Mouse (Mus musculus) frontal cortex, postnatal 36 days (tissue): ENCODE measurements around the gene Adamts9.
A peak's percentile ranks its signal among the peaks of the same experiment; 100 is the strongest.

ENCODE experiments used
- DNase-seq, 2 experiments: peaks; one replicate each; pipeline ENCODE4 v3.0.0; 2022; ENCODE audit warnings: low spot score in 2 of 2

The Adamts9 gene

DNA sequence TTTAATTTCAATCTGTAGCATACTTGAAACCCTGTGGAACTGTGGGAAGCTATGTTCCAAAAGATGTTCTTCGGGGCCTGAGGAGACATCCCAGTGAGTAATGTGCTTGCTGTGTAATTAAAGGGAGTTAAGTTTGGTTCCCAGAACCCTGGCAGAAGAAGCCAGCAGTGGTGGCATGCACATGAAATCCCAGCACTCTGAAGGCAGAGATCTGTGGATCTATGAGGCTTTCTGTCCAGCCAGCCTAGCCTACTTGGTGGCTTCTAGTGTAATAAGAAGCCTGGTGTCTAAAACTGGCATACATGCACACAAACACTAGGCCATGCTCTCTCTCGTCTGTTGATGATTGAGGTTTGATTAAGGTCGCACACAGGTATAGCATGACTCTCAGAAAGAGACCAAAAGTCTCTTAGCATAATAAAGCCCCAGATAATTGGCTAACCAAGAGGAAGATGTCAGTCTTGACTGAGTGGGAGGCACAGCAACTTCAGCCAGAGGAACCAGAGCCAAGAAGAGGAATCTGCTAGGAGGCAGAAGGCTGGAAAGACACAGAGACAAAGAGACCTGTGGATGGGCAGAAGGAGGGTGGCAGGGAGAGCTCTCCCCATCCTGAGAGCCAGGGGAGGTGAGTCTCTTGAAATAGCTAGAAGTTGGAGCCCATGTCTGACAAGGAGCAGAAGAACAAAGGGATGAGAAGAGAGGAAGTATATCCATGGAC is 138.9 kb downstream of the Adamts9 start:
- no peak for DNase-seq

- no peak for DNase-seq
Observed at GRCm38 (mm10) chr6:92803213-92803612, 140.1 kb downstream of the Adamts9 start.

DNA sequence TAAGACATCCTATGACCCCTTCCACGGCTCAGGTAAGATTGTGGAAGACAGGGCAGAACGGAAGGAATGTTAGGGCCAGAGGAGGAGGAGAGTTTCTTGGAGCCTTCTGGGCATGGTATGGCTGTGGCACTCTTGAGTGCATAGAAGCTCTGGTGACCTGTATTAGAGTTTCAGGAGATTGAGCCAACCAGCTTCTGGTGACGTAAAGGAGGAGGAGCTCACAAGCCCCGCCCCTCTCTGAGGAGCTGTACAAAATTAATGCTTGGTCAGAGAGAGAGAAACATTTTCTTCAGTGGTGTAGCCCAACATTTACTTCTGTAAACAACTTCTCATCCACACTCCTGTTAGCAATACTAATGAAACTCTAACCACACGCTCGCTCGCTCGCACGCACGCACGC is 140.9 kb downstream of the Adamts9 start:
- DNase-seq: no peak

GRCm38 (mm10) chr6:92801462-92801861 is 141.8 kb downstream of the Adamts9 start:
- no peak for DNase-seq

DNA sequence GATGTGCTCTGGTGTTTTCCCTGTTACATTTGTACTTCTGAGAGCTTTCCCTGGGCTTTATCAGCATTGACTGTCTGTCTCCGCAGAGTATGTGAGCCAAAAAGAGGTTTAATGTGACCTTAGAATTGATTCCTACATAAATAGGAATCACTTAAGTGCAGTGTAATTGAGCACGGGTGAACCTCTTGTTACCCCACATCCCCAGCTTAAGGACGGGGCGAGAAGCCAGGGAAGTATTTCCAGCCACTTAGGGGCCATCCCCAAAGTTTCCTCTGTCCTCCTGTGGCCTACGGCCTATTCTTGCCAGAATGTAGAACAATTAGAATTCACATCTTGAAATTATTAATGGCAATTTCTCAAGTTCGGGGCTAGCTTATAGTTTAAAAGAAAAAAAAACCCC is 149.5 kb downstream of the Adamts9 start:
- DNase-seq: no peak

DNA sequence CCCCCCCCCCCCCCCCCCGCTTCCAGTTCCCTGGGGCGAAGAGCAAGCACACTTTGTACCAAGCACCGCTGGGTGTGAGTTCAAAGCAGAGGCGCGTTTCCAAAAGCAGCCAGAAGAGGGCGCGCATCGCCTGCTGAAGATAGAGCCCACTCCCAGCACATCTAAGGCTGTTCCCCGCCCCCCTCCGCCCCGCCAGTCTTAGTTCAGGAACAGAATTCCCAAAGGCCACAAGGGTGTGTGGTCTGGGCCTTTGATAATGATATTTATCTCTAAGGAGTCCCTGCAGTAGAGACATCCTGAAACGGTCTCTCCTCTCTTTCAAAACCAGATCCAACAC is 155.9 kb downstream of the Adamts9 start:
- peak; percentile 93 for DNase-seq

- DNase-seq: no peak
Observed at GRCm38 (mm10) chr6:92786701-92787375, 156.5 kb downstream of the Adamts9 start.

DNA sequence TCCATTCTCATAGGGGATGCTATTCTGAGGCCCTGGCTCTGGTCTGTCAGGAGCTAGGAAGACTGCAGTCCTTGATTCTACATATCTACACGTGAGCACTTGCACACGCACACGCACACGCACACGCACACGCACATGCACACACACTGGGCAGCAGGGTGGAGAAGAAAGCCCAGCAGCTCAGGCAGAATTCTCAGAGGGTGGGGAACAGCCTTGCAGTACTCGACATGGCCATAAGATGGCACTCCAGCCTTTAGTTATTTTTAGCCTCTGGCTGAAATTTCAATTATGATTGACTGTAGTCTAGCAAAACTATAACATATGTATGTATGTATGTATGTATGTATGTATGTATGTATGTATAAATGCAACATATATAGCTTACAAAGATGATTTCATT is 158.5 kb downstream of the Adamts9 start:
- peak; percentile 57 to 80 for DNase-seq

DNA sequence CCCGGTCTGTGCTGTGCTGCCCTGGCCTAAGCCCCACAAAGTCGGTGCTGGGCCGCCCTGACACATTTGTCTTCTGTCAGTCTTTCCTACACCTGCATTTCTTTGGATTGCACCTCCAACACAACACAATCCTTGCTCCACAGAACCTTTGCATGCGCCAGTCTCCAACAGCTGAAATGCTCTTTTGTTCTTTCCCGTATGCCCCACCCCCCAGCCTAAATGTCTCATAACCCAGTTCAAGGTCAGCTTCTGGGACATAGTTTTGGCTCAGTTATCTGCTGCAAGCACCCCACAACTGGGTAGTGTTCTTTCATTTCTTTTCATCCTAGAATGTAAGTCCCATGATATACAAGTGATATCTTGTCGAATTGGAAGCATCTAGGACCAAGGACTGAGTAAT is 161.8 kb downstream of the Adamts9 start:
- DNase-seq: no peak

GRCm38 (mm10) chr6:92779935-92780205 is 163.4 kb downstream of the Adamts9 start:
- no peak for DNase-seq

DNA sequence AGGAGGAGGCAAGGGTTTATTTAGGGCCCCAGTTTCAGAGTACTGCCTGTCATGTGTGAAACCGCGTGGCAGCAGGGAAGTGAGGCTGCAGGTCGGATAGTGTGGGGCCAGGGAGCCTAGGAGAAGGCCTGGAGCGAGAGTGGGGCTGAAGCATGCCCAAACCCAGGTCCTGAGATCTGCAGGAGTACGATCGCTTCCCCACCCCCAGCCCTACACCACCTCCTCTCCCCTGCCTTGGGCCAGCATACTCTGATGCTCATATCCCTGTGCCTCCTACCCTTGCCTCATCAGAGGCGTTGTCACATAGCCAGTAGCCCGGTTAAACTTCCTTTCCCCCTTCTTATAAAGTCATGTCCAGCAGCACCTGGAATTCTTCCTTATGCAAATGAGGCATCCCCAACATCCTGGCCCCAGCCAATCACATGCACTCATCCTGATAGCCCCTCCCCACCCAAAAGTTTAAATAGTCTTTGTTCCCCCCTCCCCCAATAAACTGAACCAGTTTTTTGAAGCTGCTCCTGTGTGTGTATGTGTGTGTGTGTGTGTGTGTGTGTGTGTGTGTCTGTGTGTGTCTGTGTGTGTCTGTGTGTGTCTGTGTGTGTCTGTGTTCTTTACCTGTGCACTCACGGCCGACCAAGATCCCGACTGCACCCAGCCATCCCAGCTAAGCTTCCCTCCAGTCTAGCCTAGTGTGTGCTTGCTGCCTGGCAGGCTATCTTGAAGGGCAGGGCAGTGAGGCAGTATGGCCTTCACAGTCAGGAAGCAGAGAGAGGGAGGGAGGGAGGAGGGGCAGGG is 164.0 kb downstream of the Adamts9 start:
- no peak for DNase-seq

- peak in 1 of 2 experiments; percentile 56 for DNase-seq
Observed at GRCm38 (mm10) chr6:92776356-92776755, 166.9 kb downstream of the Adamts9 start.

- no peak for DNase-seq
Observed at GRCm38 (mm10) chr6:92762372-92762771, 180.9 kb downstream of the Adamts9 start.

GRCm38 (mm10) chr6:92759616-92760015 is 183.7 kb downstream of the Adamts9 start:
- DNase-seq: no peak

DNA sequence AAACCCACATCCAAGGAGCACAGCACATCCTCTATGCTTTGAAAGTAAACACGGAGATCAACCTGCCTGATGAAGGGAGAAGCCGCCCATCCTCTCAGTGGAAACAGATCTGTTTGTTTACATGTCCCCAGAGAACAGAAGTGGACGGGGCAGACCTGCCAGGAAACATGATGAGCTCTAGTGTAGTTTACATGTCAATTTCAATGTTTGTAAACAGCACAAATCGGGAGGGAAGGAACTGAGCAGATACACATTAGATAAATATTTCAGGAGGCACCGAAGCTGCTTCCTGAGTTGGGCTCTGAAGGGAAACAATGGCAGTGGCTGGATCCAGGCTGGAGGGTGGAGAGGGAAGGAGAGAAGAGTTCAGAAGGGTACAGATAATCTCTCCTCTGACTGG is 187.5 kb downstream of the Adamts9 start:
- no peak for DNase-seq

DNA sequence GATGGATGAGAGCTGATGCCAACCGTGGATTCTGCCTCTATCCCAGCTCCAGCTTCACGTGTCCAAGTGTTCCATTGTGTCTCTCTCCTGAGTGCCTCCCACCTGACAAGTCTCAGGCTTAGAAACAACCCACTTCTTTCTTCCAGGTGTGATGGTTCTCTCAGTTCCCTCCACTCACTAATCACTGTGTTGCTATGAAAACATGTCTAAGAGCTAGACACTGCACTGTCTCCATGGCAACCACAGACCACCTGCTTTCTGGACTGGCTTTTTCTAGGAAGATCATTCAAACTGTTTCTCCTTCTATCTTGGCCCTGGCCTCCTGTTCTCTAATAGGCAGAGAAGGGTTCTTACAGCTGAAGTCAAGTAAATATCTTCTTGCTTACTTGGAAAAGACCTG is 190.6 kb downstream of the Adamts9 start:
- DNase-seq: no peak

- DNase-seq: peak; percentile 17 to 62
Observed at GRCm38 (mm10) chr6:92749420-92749819, 193.9 kb downstream of the Adamts9 start.

DNA sequence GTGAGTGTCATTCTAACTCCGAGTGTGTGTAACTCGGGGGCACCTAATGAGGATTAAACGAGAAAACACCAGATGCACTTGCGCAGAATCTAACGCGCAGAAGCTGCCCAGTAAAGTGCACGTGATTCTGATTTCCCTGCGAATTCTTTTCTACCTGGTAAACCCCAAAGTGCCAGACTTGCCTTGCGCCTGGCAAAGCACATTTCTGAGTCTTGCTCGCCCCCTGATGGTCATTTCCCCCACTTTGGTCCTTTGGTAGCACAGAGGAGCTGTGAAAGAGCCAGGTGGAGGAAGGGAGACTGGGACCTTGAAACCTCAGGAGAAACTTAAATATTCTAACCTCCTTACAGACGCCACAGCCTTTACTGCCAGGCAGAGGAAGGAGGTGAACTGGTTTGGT is 199.7 kb downstream of the Adamts9 start:
- DNase-seq: peak; percentile 84 to 90

GRCm38 (mm10) chr6:92737116-92737515 is 206.2 kb downstream of the Adamts9 start:
- no peak for DNase-seq

DNA sequence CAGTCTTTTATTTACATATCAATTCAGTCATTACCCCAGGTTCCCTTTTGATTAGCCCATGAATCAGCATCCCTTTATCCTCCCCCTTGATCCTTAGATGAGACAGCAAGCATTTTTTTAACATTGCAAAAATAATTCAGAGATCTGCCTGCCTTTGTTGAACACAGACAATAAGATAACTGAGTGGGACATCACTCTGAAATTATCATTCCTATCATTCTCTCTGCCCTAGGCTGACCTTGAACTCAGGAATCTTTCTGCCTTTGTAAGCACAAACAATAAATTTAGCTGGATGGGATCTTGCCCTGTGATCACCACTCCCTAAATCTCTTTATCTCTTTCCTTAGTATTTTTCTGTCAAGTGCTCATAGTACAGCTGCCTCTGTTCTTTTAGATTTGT is 209.6 kb downstream of the Adamts9 start:
- no peak for DNase-seq

DNA sequence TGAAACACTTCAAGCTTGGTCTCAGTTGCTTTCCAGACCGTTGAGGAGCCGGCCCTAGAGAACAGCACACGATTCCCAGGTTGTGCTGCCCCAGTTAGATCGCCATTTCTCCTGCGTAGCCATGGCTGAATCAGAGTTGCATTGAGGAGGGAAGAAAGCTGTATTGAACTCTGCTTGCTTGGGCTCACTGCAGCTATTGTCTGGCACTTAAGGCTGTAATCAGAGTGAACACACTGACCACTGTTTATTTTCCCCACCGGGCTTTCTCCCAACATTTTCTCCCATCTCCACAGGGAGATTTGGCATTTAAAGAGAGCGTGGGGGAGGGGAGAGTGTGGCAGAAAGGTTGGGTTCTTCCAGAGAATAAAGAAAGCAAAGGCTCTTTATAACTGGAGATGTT is 214.8 kb downstream of the Adamts9 start:
- peak in 1 of 2 experiments; percentile 37 for DNase-seq

GRCm38 (mm10) chr6:92728084-92728483 is 215.2 kb downstream of the Adamts9 start:
- DNase-seq: peak; percentile 93 to 95
